ENCODE assay signal across 8 mouse cellular contexts in genomic region chr9:107873137-107873536, GRCm38 (mm10). TPM values are rescaled to one million over a fixed set of nuclear protein-coding genes. Genes with fewer than 3 reads are reported as not detected.
DNase-seq lines count a peak whose midpoint lies in the region; ATAC-seq lines count a peak whose summit lies in the region.

Gene Rbm6, minus strand, starts transcription at chr9:107873237.

- peak within 1 kb of the TSS; percentile 87 for H3K4me3 ChIP-seq in kidney, embryonic 15.5 days (replicated peaks)
- H3K4me3 ChIP-seq in intestine, embryonic 16.5 days (ENCODE audit: low read length), result peak within 1 kb of the TSS; percentile 95
- peak within 1 kb of the TSS; percentile 99 for H3K4me3 ChIP-seq in midbrain, embryonic 10.5 days

- peak within 1 kb of the TSS; percentile 93 for H3K9ac ChIP-seq in kidney, embryonic 15.5 days
- peak within 1 kb of the TSS; percentile 98 for H3K9ac ChIP-seq in intestine, embryonic 16.5 days (ENCODE audit: low read depth, low read length)

- no peaks in the 10 kb centered on the region for H3K9me3 ChIP-seq in kidney, embryonic 15.5 days (replicated peaks)
- H3K9me3 ChIP-seq in intestine, embryonic 16.5 days (ENCODE audit: control insufficient read depth, low read length), result no peaks in the 10 kb centered on the region
- no peaks in the 10 kb centered on the region for H3K9me3 ChIP-seq in midbrain, embryonic 10.5 days (replicated peaks)

- no peak for DNase-seq in kidney, adult 8-10 months
- DNase-seq in adrenal gland, postnatal 36 days, result no peak
- no peak for DNase-seq in gastrocnemius, postnatal 25 days
- no peak for DNase-seq in midbrain, embryonic 10.5 days (ENCODE audit: low spot score)
- DNase-seq in cerebellum, adult 11 months, result no peak
- DNase-seq in frontal cortex, postnatal 10 days (ENCODE audit: low spot score in 2 of 2), result no peak

- no peak for ATAC-seq in kidney, embryonic 15.5 days (replicated peaks; ENCODE audit: low FRiP score)
- no peak for ATAC-seq in intestine, embryonic 16.5 days

- peak within 1 kb of the TSS; percentile 77 for H3K4me2 ChIP-seq in kidney, embryonic 15.5 days
- H3K4me2 ChIP-seq in intestine, embryonic 16.5 days (ENCODE audit: low read depth, low read length), result peak within 1 kb of the TSS; percentile 70

- H3K36me3 ChIP-seq in kidney, embryonic 15.5 days, result peaks cover 7% of the 10 kb centered on the region; the same call in 1 of the 2 replicates
- no peaks in the 10 kb centered on the region for H3K36me3 ChIP-seq in intestine, embryonic 16.5 days (ENCODE audit: control insufficient read depth, insufficient read depth, low read length)
- H3K36me3 ChIP-seq in midbrain, embryonic 10.5 days, result peaks cover 17% of the 10 kb centered on the region

- H3K27me3 ChIP-seq in kidney, embryonic 15.5 days, result no peaks in the 10 kb centered on the region
- no peaks in the 10 kb centered on the region for H3K27me3 ChIP-seq in intestine, embryonic 16.5 days (replicated peaks; ENCODE audit: control insufficient read depth, insufficient read depth, low read length)
- no peaks in the 10 kb centered on the region for H3K27me3 ChIP-seq in midbrain, embryonic 10.5 days (ENCODE audit: low read depth, poor library complexity, severe bottlenecking)

- H3K27ac ChIP-seq in kidney, embryonic 15.5 days, result peak within 1 kb of the TSS; percentile 97
- peak within 1 kb of the TSS; percentile 97 for H3K27ac ChIP-seq in intestine, embryonic 16.5 days (ENCODE audit: low read length)
- H3K27ac ChIP-seq in midbrain, embryonic 10.5 days (replicated peaks), result peak within 1 kb of the TSS; percentile 98

- 6% methylated on average over 14 of the region's 14 CpGs for WGBS in kidney, embryonic 15.5 days
- 8% methylated on average over 14 of the region's 14 CpGs for WGBS in intestine, embryonic 16.5 days
- WGBS in midbrain, embryonic 10.5 days, result 13% methylated on average over 14 of the region's 14 CpGs

- H3K4me1 ChIP-seq in kidney, embryonic 15.5 days, result peaks cover 13% of the 10 kb centered on the region
- peaks cover 5% of the 10 kb centered on the region; the same call in 1 of the 2 replicates for H3K4me1 ChIP-seq in intestine, embryonic 16.5 days (ENCODE audit: control insufficient read depth, insufficient read depth, low read length)
- H3K4me1 ChIP-seq in midbrain, embryonic 10.5 days, result peaks cover 20% of the 10 kb centered on the region

RNA-seq across cellular contexts. Expression of gene Rbm6, which starts in this region (rescaled TPM):
- polyA plus RNA-seq in kidney, embryonic 15.5 days (2015; fragmentation: Nextera tagmentation; extraction: Ambion mirVana), result 79.0 and 82.1 TPM in 2 replicates
- total RNA-seq in adrenal gland, postnatal 36 days (2021), result 10 to 100 TPM; 45.6 to 55.8 TPM
- 10 to 100 TPM; 18.3 to 20.7 TPM for total RNA-seq in gastrocnemius, postnatal 25 days (2021)
- 48.6 and 55.4 TPM in 2 replicates for polyA plus RNA-seq in intestine, embryonic 16.5 days (2015; fragmentation: Nextera tagmentation; extraction: Ambion mirVana)
- 101 and 115 TPM in 2 replicates for polyA plus RNA-seq in midbrain, embryonic 10.5 days (2016; fragmentation: Nextera tagmentation; extraction: Ambion mirVana)
